Mouse (Mus musculus): ENCODE results near the gene Exoc4.

Exoc4 gene

GRCm38 (mm10) chr6:33761557-33761956, 512.7 kb downstream of the Exoc4 start:
- in situ Hi-C loops (cut with MboI, MseI), result no loop called here

GRCm38 (mm10) chr6:33763245-33763644, 514.4 kb downstream of the Exoc4 start:
- in situ Hi-C loops (cut with MboI, MseI), result no loop called here

GRCm38 (mm10) chr6:33763970-33764369, 515.1 kb downstream of the Exoc4 start:
- in situ Hi-C loops (cut with MboI, MseI), result no loop called here

GRCm38 (mm10) chr6:33769251-33769650, 520.4 kb downstream of the Exoc4 start:
- in situ Hi-C loops (cut with MboI, MseI), result no loop called here

- in situ Hi-C loops (cut with MboI, MseI), result loop anchor here (10.0 kb wide), 1 partner anchor 385 kb away; no protein-coding TSS in a partner anchor
Measured at GRCm38 (mm10) chr6:33770021-33770420, 521.1 kb downstream of the Exoc4 start.

GRCm38 (mm10) chr6:33772551-33773315, 523.8 kb downstream of the Exoc4 start:
- in situ Hi-C loops (cut with MboI, MseI), result loop anchor here (10.0 kb wide), 1 partner anchor 382 kb away; no protein-coding TSS in a partner anchor

GRCm38 (mm10) chr6:33792604-33793003, 543.7 kb downstream of the Exoc4 start:
- in situ Hi-C loops (cut with MboI, MseI), result no loop called here

- in situ Hi-C loops (cut with MboI, MseI), result no loop called here
Measured at GRCm38 (mm10) chr6:33801254-33801653, 552.4 kb downstream of the Exoc4 start.

- in situ Hi-C loops (cut with MboI, MseI), result no loop called here
Measured at GRCm38 (mm10) chr6:33803481-33804098, 554.7 kb downstream of the Exoc4 start.

GRCm38 (mm10) chr6:33804775-33805174, 555.9 kb downstream of the Exoc4 start:
- in situ Hi-C loops (cut with MboI, MseI), result no loop called here

GRCm38 (mm10) chr6:33806072-33806782, 557.3 kb downstream of the Exoc4 start:
- in situ Hi-C loops (cut with MboI, MseI), result no loop called here

- in situ Hi-C loops (cut with MboI, MseI), result no loop called here
Measured at GRCm38 (mm10) chr6:33814386-33814785, 565.5 kb downstream of the Exoc4 start.

GRCm38 (mm10) chr6:33823171-33823570, 574.3 kb downstream of the Exoc4 start:
- in situ Hi-C loops (cut with MboI, MseI), result no loop called here

- in situ Hi-C loops (cut with MboI, MseI), result no loop called here
Measured at GRCm38 (mm10) chr6:33823777-33824302, 575.0 kb downstream of the Exoc4 start.

- in situ Hi-C loops (cut with MboI, MseI), result no loop called here
Measured at GRCm38 (mm10) chr6:33828499-33828898, 579.6 kb downstream of the Exoc4 start.

- in situ Hi-C loops (cut with MboI, MseI), result no loop called here
Measured at GRCm38 (mm10) chr6:33829261-33829660, 580.4 kb downstream of the Exoc4 start.

- in situ Hi-C loops (cut with MboI, MseI), result no loop called here
Measured at GRCm38 (mm10) chr6:33831276-33831675, 582.4 kb downstream of the Exoc4 start.

- in situ Hi-C loops (cut with MboI, MseI), result no loop called here
Measured at GRCm38 (mm10) chr6:33832978-33833377, 584.1 kb downstream of the Exoc4 start.

- in situ Hi-C loops (cut with MboI, MseI), result no loop called here
Measured at GRCm38 (mm10) chr6:33836048-33836780, 587.3 kb downstream of the Exoc4 start.

GRCm38 (mm10) chr6:33842901-33843300, 594.0 kb downstream of the Exoc4 start:
- in situ Hi-C loops (cut with MboI, MseI), result no loop called here

GRCm38 (mm10) chr6:33859049-33859448, 610.2 kb downstream of the Exoc4 start:
- in situ Hi-C loops (cut with MboI, MseI), result no loop called here
